Mouse (Mus musculus) neural tube, embryonic 15.5 days (tissue): ENCODE results near the gene Gm49383. TPM values are rescaled to one million over a fixed set of nuclear protein-coding genes. Genes with fewer than 3 reads are reported as not detected.
A peak's percentile ranks its signal among the peaks of the same experiment; 100 is the strongest.

ENCODE experiments used
- ATAC-seq: fragments of 200-750 bp; cut with Nextera tagmentation; 2 replicates; pipeline ENCODE4 v1.8.0; 2017; ENCODE audit warnings: mild to moderate bottlenecking, moderate TSS enrichment, moderate library complexity; ENCODE audit not compliant: low FRiP score
- H3K27ac ChIP-seq: fragments of 300-500 bp; sonication (generic); replicated peaks from 2 replicates; pipeline ENCODE4 v1.5.1; 2015; ENCODE audit warnings: mild to moderate bottlenecking, inconsistent platforms
- H3K27me3 ChIP-seq: fragments of 300-500 bp; sonication (generic); replicated peaks from 2 replicates; pipeline ENCODE4 v1.6.1; 2015; ENCODE audit warnings: inconsistent platforms
- H3K36me3 ChIP-seq: fragments of 300-500 bp; sonication (generic); 2 replicates; pipeline ENCODE4 v1.6.1; 2015; ENCODE audit warnings: inconsistent platforms
- H3K4me1 ChIP-seq: fragments of 300-500 bp; sonication (generic); 2 replicates; pipeline ENCODE4 v1.6.1; 2015; ENCODE audit warnings: inconsistent platforms
- H3K4me2 ChIP-seq: fragments of 300-500 bp; sonication (generic); 2 replicates; pipeline ENCODE4 v1.6.1; 2015; ENCODE audit warnings: inconsistent platforms, mild to moderate bottlenecking, moderate library complexity
- H3K4me3 ChIP-seq: fragments of 300-500 bp; sonication (generic); replicated peaks from 2 replicates; pipeline ENCODE4 v1.5.1; 2015; ENCODE audit warnings: mild to moderate bottlenecking, inconsistent platforms
- H3K9ac ChIP-seq: fragments of 300-500 bp; sonication (generic); replicated peaks from 2 replicates; pipeline ENCODE4 v1.6.1; 2015; ENCODE audit warnings: mild to moderate bottlenecking, inconsistent platforms
- H3K9me3 ChIP-seq: fragments of 300-500 bp; sonication (generic); replicated peaks from 2 replicates; pipeline ENCODE4 v1.6.1; 2016; ENCODE audit warnings: inconsistent platforms
- WGBS: fragments of 180-500 bp; shearing (Covaris S2); methylation state at CpG from one replicate; pipeline ENCODE4 v1.1.7; 2015; ENCODE audit warnings: mixed read lengths; 5-methylcytosine and 5-hydroxymethylcytosine counted together
- polyA plus RNA-seq: library from polyadenylated mRNA; unstranded; fragments of >200 nt; fragmentation: Nextera tagmentation; extraction: Ambion mirVana; gene quantifications from 2 replicates; pipeline ENCODE4 v1.2.1, GENCODE M21; 2015

The Gm49383 gene
- polyA plus RNA-seq = 9.4 and 18.8 TPM in 2 replicates

DNA sequence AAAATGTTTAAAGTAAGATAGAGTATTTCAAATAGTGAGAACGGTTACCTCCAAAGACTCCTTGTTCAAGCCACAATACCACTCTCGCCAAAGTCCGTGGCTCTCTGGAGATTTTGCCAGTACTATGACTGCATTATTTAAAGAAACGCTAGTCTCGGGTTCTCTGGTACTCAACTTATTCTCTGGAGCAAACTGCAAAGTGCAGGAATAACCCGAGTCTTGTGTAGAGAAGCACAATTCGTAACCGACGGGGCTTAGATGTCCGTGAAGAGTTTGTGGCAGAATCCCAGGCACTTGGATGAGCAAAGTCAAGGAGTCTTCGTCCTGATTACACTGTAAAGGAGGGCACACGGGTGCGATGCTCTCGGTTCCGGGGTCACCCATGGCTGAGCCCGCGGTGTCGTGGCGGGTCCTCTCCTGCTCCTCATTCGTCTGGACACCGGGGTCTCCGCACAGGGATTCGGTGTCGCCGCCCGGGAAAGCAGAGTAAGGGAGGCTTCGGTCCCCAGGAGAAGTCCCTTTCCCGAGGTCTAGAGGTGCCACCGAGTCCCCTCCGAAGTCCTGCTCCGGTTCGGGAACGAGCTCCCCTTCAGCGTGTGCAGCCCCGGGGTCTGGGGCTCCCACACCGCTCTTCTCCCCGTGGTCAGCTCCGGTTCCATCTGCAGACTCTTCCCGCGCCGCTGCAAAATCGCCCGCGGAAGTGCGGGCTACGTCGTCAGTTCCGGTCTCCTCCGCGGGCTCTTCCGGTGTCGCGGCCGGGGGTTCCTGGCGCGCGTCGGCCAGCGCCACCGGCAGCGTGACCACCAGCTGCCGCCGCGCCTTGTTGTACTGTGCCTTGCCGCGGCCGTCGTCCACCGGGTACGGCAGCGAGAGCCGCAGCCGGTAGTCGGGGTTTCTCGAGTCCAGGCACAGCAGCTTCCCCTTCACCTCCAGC lies at the start of gene Gm49383:
TSS of gene Gm49383 (minus strand) at position 661 of the 934 bp plus-strand sequence.
- Histone ChIP-seq H3K4me1 (peaks cover 31% of the 10 kb centered on the region), H3K9me3 (no peaks in the 10 kb centered on the region), H3K9ac (peak within 1 kb of the TSS; percentile 85), H3K4me2 (peak within 1 kb of the TSS; percentile 95), H3K27me3 (no peaks in the 10 kb centered on the region), H3K27ac (peak within 1 kb of the TSS; percentile 95), H3K4me3 (peak within 1 kb of the TSS; percentile 96), H3K36me3 (peaks cover 14% of the 10 kb centered on the region; the same call in 1 of the 2 replicates)
- WGBS = under 1% methylated on average over 75 of the region's 75 CpGs
- peak; percentile 87 for ATAC-seq

DNA sequence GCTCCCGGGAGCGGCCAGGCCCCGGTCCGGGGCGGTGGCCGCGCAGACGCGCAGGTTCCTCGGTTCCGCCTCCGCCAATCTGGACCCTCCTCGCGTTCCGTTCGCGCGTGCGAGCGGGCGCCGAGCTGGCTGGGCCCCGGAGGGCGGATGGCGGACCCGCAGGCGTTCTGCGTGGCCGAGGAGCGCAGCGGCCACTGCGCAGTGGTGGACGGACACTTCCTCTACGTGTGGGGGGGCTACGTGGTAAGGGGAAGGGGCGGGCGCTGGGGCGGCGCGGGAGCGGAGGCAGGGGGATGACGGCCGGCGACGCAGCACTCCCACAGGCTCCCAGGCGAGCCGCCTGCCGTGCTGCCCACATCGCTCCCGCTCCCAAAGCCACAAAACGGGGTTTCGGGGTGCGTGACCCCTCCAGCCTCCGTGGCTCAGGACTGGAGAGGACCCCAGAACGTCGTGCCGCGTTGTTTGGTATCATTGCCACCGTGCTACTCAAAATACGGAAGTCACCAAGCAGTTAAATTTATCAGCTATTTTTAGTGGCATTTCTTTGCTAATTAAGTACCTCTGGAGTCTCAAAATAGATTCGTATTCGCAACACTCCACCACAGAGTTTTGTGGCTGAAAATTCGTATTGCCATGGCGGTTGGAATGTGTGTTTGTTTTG lies 45.0 kb upstream of the Gm49383 start:
- peak overlapping the region; percentile 62 for H3K4me2 ChIP-seq
- WGBS = under 1% methylated on average over 53 of the region's 64 CpGs
- ATAC-seq = peak; percentile 96

DNA sequence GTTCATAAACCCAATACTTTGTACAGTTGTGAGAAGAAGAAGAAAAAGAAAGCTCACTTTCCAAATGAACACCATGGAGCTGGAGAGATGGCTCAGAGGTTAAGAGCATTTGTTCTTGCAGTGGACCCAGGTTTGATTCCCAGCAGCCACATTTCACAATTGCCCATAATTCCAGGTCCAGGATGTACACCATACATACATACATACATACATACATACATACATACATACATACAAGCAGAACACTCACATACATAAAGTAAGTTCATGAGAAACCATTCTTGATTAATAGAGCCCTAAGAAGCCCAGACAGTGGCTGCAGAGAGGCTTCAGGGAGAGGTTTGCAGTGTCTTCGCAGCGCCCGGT lies 44.5 kb upstream of the Gm49383 start:
- Histone ChIP-seq H3K27ac (peak overlapping the region; percentile 86), H3K9me3 (no peaks in the 10 kb centered on the region), H3K4me2 (peak overlapping the region; percentile 62), H3K9ac (peak overlapping the region; percentile 80), H3K27me3 (no peaks in the 10 kb centered on the region), H3K36me3 (no peaks in the 10 kb centered on the region), H3K4me1 (peaks cover 9% of the 10 kb centered on the region), H3K4me3 (peak overlapping the region; percentile 59)
- 0% methylated on average over 3 of the region's 3 CpGs for WGBS
- ATAC-seq = peak; percentile 57; the same call in 1 of the 2 replicates

More for the DNA sequence above, 45.0 kb upstream of the Gm49383 start:
- peaks cover 9% of the 10 kb centered on the region for H3K4me1 ChIP-seq
- H3K4me3 ChIP-seq = peak overlapping the region; percentile 59
- H3K27ac ChIP-seq = peak overlapping the region; percentile 86
- no peaks in the 10 kb centered on the region for H3K27me3 ChIP-seq
- no peaks in the 10 kb centered on the region for H3K36me3 ChIP-seq
- H3K9ac ChIP-seq = peak overlapping the region; percentile 80
- no peaks in the 10 kb centered on the region for H3K9me3 ChIP-seq

DNA sequence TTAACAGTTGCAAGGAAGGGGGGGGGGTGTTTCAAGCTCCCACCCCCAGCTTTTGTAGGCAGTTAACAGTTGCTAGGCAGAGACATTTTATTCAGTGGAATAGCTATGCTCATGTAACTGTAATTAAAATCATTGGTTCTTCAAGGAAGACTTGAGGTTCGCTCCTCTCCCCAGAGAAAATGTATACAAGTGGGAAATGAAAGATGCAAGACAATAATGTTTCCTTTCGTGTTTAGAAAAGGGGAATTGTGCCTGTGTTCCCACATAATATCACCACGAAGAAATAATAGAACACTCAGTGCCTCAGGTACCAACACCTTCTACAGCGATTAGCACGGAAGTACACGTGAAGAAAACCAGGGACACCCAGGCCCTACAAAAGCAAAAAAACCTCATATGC lies 44.0 kb upstream of the Gm49383 start, which contains the start of gene Klhdc1:
TSS of gene Klhdc1 (plus strand) at position 301 of the 400 bp plus-strand sequence.
- Histone ChIP-seq H3K4me3 (peak within 1 kb of the TSS; percentile 59), H3K27ac (peak within 1 kb of the TSS; percentile 86), H3K36me3 (no peaks in the 10 kb centered on the region), H3K9me3 (no peaks in the 10 kb centered on the region), H3K27me3 (no peaks in the 10 kb centered on the region), H3K4me2 (peak within 1 kb of the TSS; percentile 62), H3K9ac (peak within 1 kb of the TSS; percentile 80), H3K4me1 (peaks cover 9% of the 10 kb centered on the region)
- no peak for ATAC-seq
- 48% methylated on average over 6 of the region's 6 CpGs for WGBS

DNA sequence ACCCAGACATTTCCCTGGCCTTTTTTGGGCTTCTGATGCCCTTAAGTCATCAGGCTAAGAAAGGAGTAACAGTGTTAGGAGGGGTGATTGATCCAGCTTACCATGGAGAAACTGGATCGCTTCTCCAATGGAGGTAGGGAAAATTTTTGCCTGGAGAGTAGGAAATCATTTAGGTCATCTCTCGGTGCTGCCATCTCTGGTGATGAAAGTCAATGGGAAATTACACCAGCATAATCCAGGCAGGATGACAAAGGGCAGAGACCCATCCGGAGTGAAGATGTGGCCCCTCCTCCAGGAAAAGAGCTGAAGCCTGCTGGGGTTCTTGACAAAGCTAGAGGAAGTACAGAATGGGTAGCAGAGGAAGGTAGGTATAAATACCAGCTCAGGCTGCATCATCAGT lies 41.4 kb upstream of the Gm49383 start:
- H3K9ac ChIP-seq = no peak overlapping the region
- no peak for ATAC-seq
- no peak overlapping the region for H3K4me2 ChIP-seq
- no peaks in the 10 kb centered on the region for H3K36me3 ChIP-seq
- H3K27ac ChIP-seq = no peak overlapping the region
- no peaks in the 10 kb centered on the region for H3K9me3 ChIP-seq
- H3K27me3 ChIP-seq = no peaks in the 10 kb centered on the region
- peaks cover 9% of the 10 kb centered on the region for H3K4me1 ChIP-seq
- H3K4me3 ChIP-seq = no peak overlapping the region
- WGBS = 45% methylated on average over 3 of the region's 3 CpGs

DNA sequence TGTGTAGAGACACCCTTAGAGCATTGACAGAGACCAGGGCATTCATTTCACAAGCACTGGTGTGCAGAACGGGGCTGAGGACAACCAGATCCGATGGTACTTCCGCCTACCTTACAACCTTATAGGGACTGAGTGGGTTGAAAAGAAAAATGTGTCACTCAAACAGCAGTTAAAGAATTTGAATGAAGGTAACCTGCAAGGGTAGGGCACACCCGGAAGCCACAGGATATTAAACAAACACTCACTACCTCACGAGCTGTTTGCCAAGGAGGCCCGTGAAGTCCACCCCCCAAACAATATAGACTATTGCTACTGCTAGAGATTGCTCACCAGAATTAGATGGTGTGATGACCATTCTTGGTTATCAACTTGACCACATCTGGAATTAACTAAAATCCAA lies 38.9 kb upstream of the Gm49383 start:
- H3K9ac ChIP-seq = no peak overlapping the region
- H3K4me1 ChIP-seq = peaks cover 4% of the 10 kb centered on the region
- H3K27ac ChIP-seq = no peak overlapping the region
- 92% methylated on average over 6 of the region's 6 CpGs for WGBS
- no peak overlapping the region for H3K4me2 ChIP-seq
- no peaks in the 10 kb centered on the region for H3K9me3 ChIP-seq
- no peaks in the 10 kb centered on the region for H3K27me3 ChIP-seq
- ATAC-seq = no peak
- no peaks in the 10 kb centered on the region for H3K36me3 ChIP-seq
- H3K4me3 ChIP-seq = no peak overlapping the region

DNA sequence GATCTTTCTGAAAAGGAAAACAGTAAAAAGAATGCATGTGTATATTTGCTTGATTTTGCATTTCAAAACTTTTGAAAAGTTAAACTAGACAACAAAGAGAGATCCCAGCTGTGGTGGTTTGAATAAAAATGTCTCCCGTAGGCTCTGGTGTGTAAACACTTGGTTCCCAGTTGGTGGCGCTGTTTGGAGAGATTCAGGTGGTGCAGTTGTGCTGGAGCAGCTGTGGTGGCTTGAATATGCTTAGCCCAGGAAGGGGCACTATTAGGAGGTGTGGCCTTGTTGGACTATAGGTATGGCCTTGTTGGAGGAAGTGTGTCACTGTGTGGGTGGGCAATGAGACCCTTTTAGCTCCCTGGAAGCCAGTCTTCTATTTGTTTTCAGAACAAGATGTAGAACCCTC lies 32.3 kb upstream of the Gm49383 start:
- Histone ChIP-seq H3K4me2 (no peak overlapping the region), H3K4me1 (peaks cover 7% of the 10 kb centered on the region; the same call in 1 of the 2 replicates), H3K9me3 (no peaks in the 10 kb centered on the region), H3K27ac (no peak overlapping the region), H3K9ac (no peak overlapping the region), H3K27me3 (no peaks in the 10 kb centered on the region), H3K36me3 (no peaks in the 10 kb centered on the region), H3K4me3 (no peak overlapping the region)
- ATAC-seq = no peak
- WGBS = 68% methylated on average over 2 of the region's 2 CpGs

DNA sequence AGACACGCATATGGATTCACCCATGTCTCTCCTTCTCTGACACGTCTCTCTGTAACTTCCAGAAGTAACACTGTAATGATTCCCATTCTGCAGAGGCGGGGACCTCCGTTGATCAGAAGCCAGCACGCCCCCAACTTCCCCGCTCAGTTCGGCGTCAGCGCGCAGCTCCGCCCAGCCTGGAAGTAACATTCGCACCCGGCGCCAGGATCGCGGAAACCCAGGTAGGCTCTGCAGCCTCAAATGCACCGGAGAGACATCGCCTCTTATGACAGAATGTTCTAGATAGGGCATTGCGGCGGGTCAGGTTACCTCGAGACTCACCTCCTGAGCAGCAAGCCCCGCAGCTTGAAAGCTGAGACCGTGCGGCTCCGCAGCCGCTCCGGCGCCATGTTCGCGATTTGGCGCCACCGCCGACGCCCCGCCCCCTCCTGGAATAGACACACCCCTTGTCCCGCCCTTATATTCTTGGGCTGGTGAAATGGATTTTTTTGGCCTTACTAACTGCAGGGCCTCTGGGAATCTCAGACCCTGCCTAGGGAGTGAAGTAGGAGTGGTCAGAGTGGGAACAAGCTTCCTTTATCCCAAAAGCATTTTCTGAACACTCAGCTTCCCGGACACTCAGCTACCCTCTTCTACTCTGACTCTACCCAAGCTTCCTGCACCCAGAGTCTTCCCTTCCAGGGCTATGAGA lies 31.0 kb upstream of the Gm49383 start, which contains the start of gene Pole2:
TSS of gene Pole2 (minus strand) at position 420 of the 691 bp plus-strand sequence.
- H3K27me3 ChIP-seq = no peaks in the 10 kb centered on the region
- peak; percentile 95 for ATAC-seq
- H3K27ac ChIP-seq = peak within 1 kb of the TSS; percentile 75
- WGBS = 1% methylated on average over 37 of the region's 37 CpGs
- H3K9me3 ChIP-seq = no peaks in the 10 kb centered on the region
- peaks cover 7% of the 10 kb centered on the region; the same call in 1 of the 2 replicates for H3K4me1 ChIP-seq
- H3K36me3 ChIP-seq = no peaks in the 10 kb centered on the region
- H3K9ac ChIP-seq = peak within 1 kb of the TSS; percentile 57
- H3K4me2 ChIP-seq = peak within 1 kb of the TSS; percentile 62
- H3K4me3 ChIP-seq = peak within 1 kb of the TSS; percentile 72

DNA sequence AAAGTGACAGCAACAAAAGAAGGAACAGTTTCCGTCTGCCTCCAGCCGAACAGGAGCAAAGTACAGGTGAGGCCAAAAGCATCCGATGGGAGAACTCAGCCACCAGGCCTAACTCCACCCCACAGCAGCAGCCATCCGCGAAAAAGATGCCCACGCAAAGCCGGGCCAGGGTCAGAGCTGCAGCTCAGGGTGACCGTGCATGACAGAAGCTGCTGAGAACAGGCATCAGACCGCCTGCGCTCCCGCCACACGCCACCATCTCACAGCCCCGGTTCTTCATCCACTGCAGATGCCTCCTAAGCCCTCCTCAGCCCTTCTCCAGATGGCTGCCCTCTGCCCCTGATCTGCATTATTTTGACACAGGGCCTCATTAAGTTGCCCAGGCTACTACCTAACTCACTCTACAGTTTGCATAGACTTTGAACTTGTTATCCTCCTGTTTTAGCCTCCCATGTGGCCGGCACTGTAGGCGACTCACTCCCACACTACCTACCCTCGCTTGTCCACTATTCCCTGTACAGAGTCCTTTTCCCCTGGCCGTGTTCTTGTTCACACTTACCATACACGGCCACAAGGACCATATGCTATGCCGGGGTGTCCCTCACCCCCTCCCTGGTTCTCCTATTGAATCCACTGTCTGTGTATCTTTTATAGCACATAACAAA lies 23.8 kb upstream of the Gm49383 start:
- no peaks in the 10 kb centered on the region for H3K9me3 ChIP-seq
- H3K4me1 ChIP-seq = no peaks in the 10 kb centered on the region
- no peak overlapping the region for H3K27ac ChIP-seq
- no peaks in the 10 kb centered on the region for H3K27me3 ChIP-seq
- H3K4me3 ChIP-seq = no peak overlapping the region
- 91% methylated on average over 19 of the region's 19 CpGs for WGBS
- no peak for ATAC-seq
- H3K36me3 ChIP-seq = no peaks in the 10 kb centered on the region
- H3K9ac ChIP-seq = no peak overlapping the region
- no peak overlapping the region for H3K4me2 ChIP-seq

DNA sequence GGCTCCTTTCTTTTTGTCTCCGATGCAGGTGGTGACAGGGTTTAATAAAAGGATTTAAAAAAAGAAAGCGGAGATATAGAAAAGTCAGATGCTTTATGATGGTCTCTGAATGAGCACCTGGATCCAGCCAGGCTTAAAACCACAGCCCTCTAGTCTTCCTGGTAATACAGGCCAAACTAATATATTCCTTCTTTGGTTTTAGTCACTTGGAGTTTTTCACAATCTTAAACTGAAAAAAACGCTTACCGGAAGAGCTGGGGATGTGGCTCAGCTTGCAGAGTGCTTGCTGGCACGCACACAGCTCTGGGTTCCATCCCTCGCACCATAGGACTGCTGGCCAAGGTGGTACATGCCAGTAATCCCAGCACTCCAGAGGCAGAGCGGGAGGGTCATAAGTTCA lies 19.7 kb upstream of the Gm49383 start:
- H3K27ac ChIP-seq = no peak overlapping the region

More for the DNA sequence above, 19.7 kb upstream of the Gm49383 start:
- Histone ChIP-seq H3K4me1 (no peaks in the 10 kb centered on the region), H3K4me2 (no peak overlapping the region), H3K4me3 (no peak overlapping the region), H3K36me3 (no peaks in the 10 kb centered on the region), H3K27me3 (no peaks in the 10 kb centered on the region), H3K9ac (no peak overlapping the region), H3K9me3 (no peaks in the 10 kb centered on the region)
- no peak for ATAC-seq
- 91% methylated on average over 7 of the region's 7 CpGs for WGBS
